Comparison of ENCODE assay signal across 10 mouse cellular contexts in genomic region chr15:100573946-100574345, GRCm38 (mm10). TPM values are rescaled to one million over a fixed set of nuclear protein-coding genes. Genes with fewer than 3 reads are reported as not detected.
DNase-seq lines count a peak whose midpoint lies in the region; ATAC-seq and TF ChIP-seq lines count a peak whose summit lies in the region.
"Had no signal": no experiment of that assay in that cellular context is flagged by ENCODE, and none has a peak within 500 bp of the region (broad histone marks: within the 10 kb centered on the region; RNA-seq: fewer than 3 reads in every experiment).

No protein-coding gene starts in this region.

- H3K9me3 ChIP-seq in forebrain, embryonic 14.5 days (replicated peaks; ENCODE audit: control insufficient read depth, low read length), result no peaks in the 10 kb centered on the region
- H3K9me3 ChIP-seq in forebrain, embryonic 10.5 days, result no peaks in the 10 kb centered on the region
- H3K9me3 ChIP-seq in stomach, postnatal 0 days (ENCODE audit: control insufficient read depth, low read length), result no peaks in the 10 kb centered on the region
- no peaks in the 10 kb centered on the region for H3K9me3 ChIP-seq in liver, embryonic 11.5 days (ENCODE audit: control insufficient read depth, low read length)
- H3K9me3 ChIP-seq: liver, embryonic 12.5 days; neural tube, embryonic 13.5 days had no signal

- peak; percentile 60 for DNase-seq in forebrain, embryonic 14.5 days (ENCODE audit: low spot score)
- DNase-seq in forebrain, embryonic 10.5 days (ENCODE audit: extremely low spot score, low spot score), result no peak
- DNase-seq in lung, postnatal 10 days, result peak; percentile 43
- no peak for DNase-seq in lung, postnatal 25 days (ENCODE audit: low spot score)
- peak; percentile 63 for DNase-seq in kidney, postnatal 10 days
- DNase-seq in stomach, postnatal 0 days (ENCODE audit: low spot score), result no peak
- DNase-seq in liver, embryonic 11.5 days (ENCODE audit: low spot score), result no peak

- H3K27ac ChIP-seq in forebrain, embryonic 14.5 days (ENCODE audit: low read depth, low read length), result no peak overlapping the region
- no peak overlapping the region for H3K27ac ChIP-seq in forebrain, embryonic 10.5 days
- H3K27ac ChIP-seq in stomach, postnatal 0 days (replicated peaks), result peak overlapping the region; percentile 61
- no peak overlapping the region for H3K27ac ChIP-seq in liver, embryonic 11.5 days (ENCODE audit: low read depth, low read length)
- H3K27ac ChIP-seq: liver, embryonic 12.5 days; neural tube, embryonic 13.5 days had no signal

- H3K36me3 ChIP-seq in forebrain, embryonic 14.5 days (ENCODE audit: control insufficient read depth, insufficient read depth, low read length), result peaks cover 32% of the 10 kb centered on the region
- H3K36me3 ChIP-seq in forebrain, embryonic 10.5 days (replicated peaks), result no peaks in the 10 kb centered on the region
- no peaks in the 10 kb centered on the region for H3K36me3 ChIP-seq in stomach, postnatal 0 days (ENCODE audit: control insufficient read depth, insufficient read depth, low read length)
- H3K36me3 ChIP-seq in liver, embryonic 11.5 days (ENCODE audit: control insufficient read depth, insufficient read depth, low read length), result no peaks in the 10 kb centered on the region
- H3K36me3 ChIP-seq: liver, embryonic 12.5 days had no signal

- H3K9ac ChIP-seq in forebrain, embryonic 14.5 days (ENCODE audit: low read length), result peak overlapping the region; percentile 13; the same call in 1 of the 2 replicates
- H3K9ac ChIP-seq in stomach, postnatal 0 days (ENCODE audit: low read length), result no peak overlapping the region
- H3K9ac ChIP-seq in liver, embryonic 11.5 days (ENCODE audit: low read depth, low read length), result no peak overlapping the region
- H3K9ac ChIP-seq: liver, embryonic 12.5 days; neural tube, embryonic 13.5 days had no signal

- H3K4me2 ChIP-seq in forebrain, embryonic 14.5 days (ENCODE audit: low read length), result no peak overlapping the region
- H3K4me2 ChIP-seq in stomach, postnatal 0 days (replicated peaks; ENCODE audit: low read depth), result no peak overlapping the region
- no peak overlapping the region for H3K4me2 ChIP-seq in liver, embryonic 11.5 days
- H3K4me2 ChIP-seq: liver, embryonic 12.5 days; neural tube, embryonic 13.5 days had no signal

- no peak for TF ChIP-seq CTCF in stomach, postnatal 0 days (IDR thresholded peaks at IDR 0.05; ENCODE audit: low read depth)

- H3K4me1 ChIP-seq in forebrain, embryonic 14.5 days (ENCODE audit: control insufficient read depth, insufficient read depth, low read length), result no peaks in the 10 kb centered on the region
- H3K4me1 ChIP-seq in forebrain, embryonic 10.5 days, result peaks cover 9% of the 10 kb centered on the region; the same call in 1 of the 2 replicates
- H3K4me1 ChIP-seq in stomach, postnatal 0 days (replicated peaks; ENCODE audit: control insufficient read depth, insufficient read depth), result peaks cover 3% of the 10 kb centered on the region; the same call in 1 of the 2 replicates
- H3K4me1 ChIP-seq in liver, embryonic 11.5 days (replicated peaks; ENCODE audit: control insufficient read depth, insufficient read depth, low read length), result no peaks in the 10 kb centered on the region
- H3K4me1 ChIP-seq: liver, embryonic 12.5 days had no signal

- 53% methylated on average over 6 of the region's 6 CpGs for WGBS in forebrain, embryonic 14.5 days
- WGBS in forebrain, embryonic 10.5 days, result 74% methylated on average over 6 of the region's 6 CpGs
- WGBS in stomach, postnatal 0 days, result 18% methylated on average over 6 of the region's 6 CpGs
- WGBS in liver, embryonic 11.5 days, result 67% methylated on average over 6 of the region's 6 CpGs

- no peak overlapping the region for H3K4me3 ChIP-seq in forebrain, embryonic 14.5 days (ENCODE audit: low read depth, low read length)
- no peak overlapping the region for H3K4me3 ChIP-seq in forebrain, embryonic 10.5 days
- no peak overlapping the region for H3K4me3 ChIP-seq in stomach, postnatal 0 days (ENCODE audit: low read depth, low read length)
- H3K4me3 ChIP-seq in liver, embryonic 11.5 days (ENCODE audit: low read depth, low read length), result no peak overlapping the region
- H3K4me3 ChIP-seq: liver, embryonic 12.5 days; neural tube, embryonic 13.5 days had no signal

- H3K27me3 ChIP-seq in forebrain, embryonic 14.5 days (replicated peaks; ENCODE audit: control insufficient read depth, insufficient read depth, low read length), result no peaks in the 10 kb centered on the region
- H3K27me3 ChIP-seq in forebrain, embryonic 10.5 days (ENCODE audit: poor library complexity, severe bottlenecking), result no peaks in the 10 kb centered on the region
- no peaks in the 10 kb centered on the region for H3K27me3 ChIP-seq in stomach, postnatal 0 days (ENCODE audit: control insufficient read depth, insufficient read depth, low read length)
- no peaks in the 10 kb centered on the region for H3K27me3 ChIP-seq in liver, embryonic 11.5 days (replicated peaks; ENCODE audit: control insufficient read depth, insufficient read depth, low read length)
- H3K27me3 ChIP-seq: neural tube, embryonic 13.5 days had no signal

- no peak for TF ChIP-seq EP300 in stomach, postnatal 0 days (optimal IDR thresholded peaks at IDR 0.05)

- no peak for ATAC-seq in forebrain, embryonic 14.5 days
- ATAC-seq in stomach, postnatal 0 days (ENCODE audit: low FRiP score, low TSS enrichment), result peak; percentile 46; the same call in 1 of the 2 replicates
- no peak for ATAC-seq in megakaryocyte, adult 5-6 weeks (ENCODE audit: poor library complexity, severe bottlenecking)
- ATAC-seq in liver, embryonic 11.5 days (replicated peaks; ENCODE audit: low FRiP score), result no peak
- ATAC-seq: liver, embryonic 12.5 days had no signal

RNA-seq across cellular contexts. Expression of gene Tfcp2, which starts 22.1 kb away (rescaled TPM):
- 22.1 and 23.6 TPM in 2 replicates for polyA plus RNA-seq in forebrain, embryonic 14.5 days (2014; fragmentation: Nextera tagmentation; extraction: Ambion mirVana)
- 31.4 and 33.4 TPM in 2 replicates for polyA plus RNA-seq in forebrain, embryonic 10.5 days (2016; fragmentation: Nextera tagmentation; extraction: Ambion mirVana)
- polyA plus RNA-seq in stomach, postnatal 0 days (2015; fragmentation: Nextera tagmentation; extraction: Ambion mirVana), result 8.7 and 9.6 TPM in 2 replicates
- total RNA-seq in megakaryocyte, adult 5-6 weeks (2015), result 1.2 and 2.0 TPM in 2 replicates
- total RNA-seq in megakaryocyte, adult 5-6 weeks (2017), result 3.8 and 4.0 TPM in 2 replicates
- polyA plus RNA-seq in liver, embryonic 11.5 days (2014; fragmentation: Nextera tagmentation; extraction: Ambion mirVana), result 12.8 and 13.0 TPM in 2 replicates

RNA-seq across cellular contexts. Expression of gene Pou6f1, which starts 25.8 kb away (rescaled TPM):
- 36.9 and 42.0 TPM in 2 replicates for polyA plus RNA-seq in forebrain, embryonic 14.5 days (2014; fragmentation: Nextera tagmentation; extraction: Ambion mirVana)
- 3.6 and 4.9 TPM in 2 replicates for polyA plus RNA-seq in forebrain, embryonic 10.5 days (2016; fragmentation: Nextera tagmentation; extraction: Ambion mirVana)
- 2.6 and 3.2 TPM in 2 replicates for polyA plus RNA-seq in stomach, postnatal 0 days (2015; fragmentation: Nextera tagmentation; extraction: Ambion mirVana)
- 1.0 and 1.1 TPM in 2 replicates for total RNA-seq in megakaryocyte, adult 5-6 weeks (2015)
- 0.37 and 0.73 TPM in 2 replicates for total RNA-seq in megakaryocyte, adult 5-6 weeks (2017)
- 0.92 and 1.2 TPM in 2 replicates for polyA plus RNA-seq in liver, embryonic 11.5 days (2014; fragmentation: Nextera tagmentation; extraction: Ambion mirVana)

RNA-seq across cellular contexts. Expression of gene Dazap2, which starts 41.2 kb away (rescaled TPM):
- 210 and 254 TPM in 2 replicates for polyA plus RNA-seq in forebrain, embryonic 14.5 days (2014; fragmentation: Nextera tagmentation; extraction: Ambion mirVana)
- 214 and 224 TPM in 2 replicates for polyA plus RNA-seq in forebrain, embryonic 10.5 days (2016; fragmentation: Nextera tagmentation; extraction: Ambion mirVana)
- polyA plus RNA-seq in stomach, postnatal 0 days (2015; fragmentation: Nextera tagmentation; extraction: Ambion mirVana), result 177 and 205 TPM in 2 replicates
- 576 and 578 TPM in 2 replicates for total RNA-seq in megakaryocyte, adult 5-6 weeks (2015)
- 242 and 284 TPM in 2 replicates for total RNA-seq in megakaryocyte, adult 5-6 weeks (2017)
- 256 and 274 TPM in 2 replicates for polyA plus RNA-seq in liver, embryonic 11.5 days (2014; fragmentation: Nextera tagmentation; extraction: Ambion mirVana)

Comparison
In these comparisons a context has a peak if more than half of its experiments do, and no peak if none do; other contexts are left out.
1. DNase-seq: peak in forebrain, embryonic 14.5 days (single experiment), lung, postnatal 10 days (single experiment) and kidney, postnatal 10 days (single experiment); none in forebrain, embryonic 10.5 days (single experiment), lung, postnatal 25 days (single experiment), stomach, postnatal 0 days (single experiment) and liver, embryonic 11.5 days (single experiment).